Mouse (Mus musculus): ENCODE measurements around the gene Prm1.
A peak's percentile ranks its signal among the peaks of the same experiment; 100 is the strongest.

Prm1 gene

DNA sequence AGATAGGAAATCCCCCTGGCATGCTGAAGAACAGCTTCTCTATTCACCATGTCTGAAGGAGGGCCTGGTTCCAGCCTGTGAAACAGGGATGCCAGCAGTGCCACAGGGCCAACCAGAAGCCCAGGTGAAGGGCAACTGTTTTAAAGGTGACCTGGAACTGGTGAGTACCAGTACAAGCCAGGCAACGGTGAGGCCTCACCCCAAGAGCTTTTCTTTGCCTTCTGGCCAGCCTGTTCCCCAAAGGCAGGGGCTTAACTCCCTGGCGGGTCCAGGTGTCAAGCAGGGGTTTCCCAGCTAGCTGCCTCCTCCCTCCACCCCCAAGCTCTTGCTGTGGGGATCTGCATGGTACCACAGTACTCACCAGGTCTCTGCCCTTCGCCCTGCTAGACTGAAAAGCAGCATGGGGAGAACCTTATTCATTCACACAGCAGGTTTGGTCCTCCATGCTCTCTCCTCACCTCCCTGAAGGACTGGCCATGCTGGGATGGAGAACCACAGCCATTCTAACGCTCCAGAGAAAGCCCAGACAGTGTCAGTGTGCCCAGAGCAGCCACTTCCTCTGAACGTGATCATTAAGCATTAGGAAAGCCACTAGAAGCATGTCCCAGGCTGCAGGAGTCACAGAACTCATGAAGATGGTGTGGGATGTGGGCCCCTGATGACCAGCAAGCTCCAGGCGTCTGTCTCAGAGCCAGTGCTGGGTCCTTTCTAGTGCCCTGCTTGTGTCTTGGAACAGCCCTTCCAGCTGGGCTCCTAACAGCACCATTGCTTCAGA is 23.1 kb downstream of the Prm1 start:
- DNase-seq (ENCODE audit: low spot score): no peak

DNA sequence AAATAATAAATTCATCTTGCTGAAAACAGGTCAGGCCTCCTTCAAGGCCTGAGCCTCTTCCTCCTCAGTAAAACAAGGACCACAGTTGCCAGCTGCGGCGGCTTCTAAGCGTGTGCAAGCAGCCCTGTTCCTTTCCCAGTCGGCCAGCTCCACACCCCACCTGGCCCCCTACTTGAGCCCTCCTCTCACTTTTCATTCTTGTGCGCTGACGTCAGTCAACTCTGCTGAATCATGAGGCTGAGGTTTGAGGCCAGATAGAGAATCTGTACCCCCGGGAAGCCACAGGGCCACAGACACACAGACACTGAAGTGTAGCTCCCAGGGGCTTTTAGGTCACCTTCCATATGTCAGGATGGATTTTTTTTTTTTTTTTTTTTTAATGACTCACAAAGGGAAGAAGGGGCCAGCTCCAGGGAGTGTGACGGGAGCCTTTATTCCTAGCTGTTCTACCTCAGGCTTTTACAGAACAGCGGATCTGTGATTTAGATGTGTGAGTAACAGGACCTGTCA is 23.7 kb downstream of the Prm1 start:
- no peak for DNase-seq (ENCODE audit: low spot score)

DNA sequence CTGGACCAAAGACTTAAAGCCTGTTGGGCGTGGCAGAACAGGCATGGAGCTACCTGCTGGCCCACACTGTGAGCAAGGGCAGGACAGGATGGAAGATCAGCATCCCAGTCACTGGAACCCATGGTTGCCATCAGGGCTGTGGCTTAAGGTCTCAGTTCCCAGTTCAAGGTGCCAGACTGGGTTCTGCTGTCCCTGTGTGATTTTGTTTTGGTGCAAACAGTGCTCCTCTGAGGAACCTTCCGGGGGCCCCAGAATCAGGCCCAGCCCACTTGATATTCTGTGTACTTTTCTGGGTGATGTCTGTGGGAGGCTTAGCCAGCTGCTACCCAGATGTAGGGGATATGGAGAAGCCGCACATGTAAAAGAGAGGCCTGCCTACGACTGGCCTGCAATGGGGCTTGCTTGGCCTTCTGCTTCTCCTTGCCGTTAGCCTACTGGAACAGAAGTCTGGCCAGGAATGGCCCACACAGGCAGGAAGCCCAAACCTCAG is 25.0 kb downstream of the Prm1 start:
- DNase-seq (ENCODE audit: low spot score): no peak

DNA sequence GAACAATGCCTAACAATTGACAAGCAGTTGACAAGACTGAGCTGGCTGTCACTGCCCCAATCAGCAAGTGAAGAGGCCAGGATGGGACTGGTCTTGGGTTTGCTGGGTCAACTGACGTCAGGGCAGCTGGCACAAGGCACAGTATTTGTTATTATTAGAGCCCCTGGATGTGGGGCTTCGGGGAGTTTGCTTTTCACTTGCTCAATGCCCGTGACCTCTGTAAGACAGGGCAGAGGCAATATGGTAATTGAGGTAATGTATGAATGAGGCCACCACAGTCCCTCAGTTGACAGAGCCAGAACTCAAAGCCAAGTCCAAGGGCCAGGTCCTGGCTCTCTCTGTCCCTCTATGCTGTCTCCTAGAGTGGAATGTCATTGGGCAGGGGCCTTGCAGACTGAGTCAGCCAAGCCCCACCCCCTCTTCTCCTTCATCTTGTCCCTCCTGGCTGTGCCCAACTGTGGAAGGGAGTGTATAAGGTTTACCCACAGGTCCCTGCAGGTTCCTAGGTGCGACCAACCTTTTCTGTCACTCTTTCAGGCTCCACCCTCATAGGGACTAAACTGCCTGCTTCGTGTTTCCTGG is 28.0 kb downstream of the Prm1 start:
- DNase-seq (ENCODE audit: low spot score): no peak

DNA sequence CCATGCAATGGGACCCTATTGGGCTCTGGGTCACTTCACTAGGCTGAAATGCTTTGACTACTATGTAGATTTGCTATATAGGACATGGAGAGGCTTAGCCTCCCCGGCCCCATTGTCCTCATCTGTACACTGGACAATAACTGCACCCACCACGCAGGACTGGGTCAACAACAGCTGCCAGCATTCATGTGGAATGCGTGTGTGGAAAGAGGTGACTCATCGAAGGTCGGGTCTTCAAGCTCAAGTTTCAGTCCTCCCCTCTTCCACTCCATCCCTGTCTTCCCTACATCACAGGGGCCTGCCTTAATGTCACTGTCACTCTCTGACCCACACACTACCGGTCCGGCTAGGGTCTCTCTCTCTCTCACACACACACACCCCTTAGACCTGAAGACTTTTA is 29.3 kb downstream of the Prm1 start:
- DNase-seq (ENCODE audit: low spot score): no peak

DNA sequence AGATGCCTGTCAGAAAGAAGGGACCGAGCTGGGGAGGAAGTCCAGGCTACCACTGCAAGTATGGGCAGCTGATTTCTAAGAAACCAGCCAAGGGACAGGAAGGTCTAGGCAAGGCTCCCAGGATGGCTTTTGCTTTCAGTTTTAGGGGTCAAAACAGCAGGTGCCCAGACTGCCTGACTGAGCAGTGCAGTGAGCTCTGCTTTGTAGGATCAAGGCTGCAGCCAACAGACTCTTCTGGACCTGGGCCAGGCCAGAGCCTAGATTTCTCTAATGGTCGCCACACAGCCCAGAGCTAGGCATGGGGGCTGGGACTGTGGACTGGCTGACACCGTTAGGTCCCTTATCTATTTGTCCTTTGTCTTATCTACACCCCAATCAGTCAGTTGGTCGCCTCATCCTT is 30.9 kb downstream of the Prm1 start:
- DNase-seq (ENCODE audit: low spot score): no peak

DNA sequence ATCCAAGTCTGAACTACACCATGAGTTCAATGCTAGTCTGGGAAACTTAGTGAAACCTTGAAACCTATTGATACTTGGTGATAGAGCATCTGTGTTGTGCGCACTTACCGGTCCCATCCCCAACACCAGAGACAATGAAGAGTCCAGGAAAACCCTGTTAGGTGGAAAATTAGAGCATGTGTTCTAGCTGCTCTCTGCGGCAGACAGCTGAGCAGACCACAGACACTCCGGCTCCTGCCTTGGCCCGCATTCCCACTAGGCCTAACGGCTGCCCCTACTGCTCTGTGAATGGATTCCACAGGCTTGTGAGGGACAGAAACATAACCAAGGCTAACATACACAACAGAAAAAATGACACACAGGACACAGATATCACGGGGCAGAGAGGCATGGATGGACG is 32.1 kb downstream of the Prm1 start:
- DNase-seq (ENCODE audit: low spot score): no peak

DNA sequence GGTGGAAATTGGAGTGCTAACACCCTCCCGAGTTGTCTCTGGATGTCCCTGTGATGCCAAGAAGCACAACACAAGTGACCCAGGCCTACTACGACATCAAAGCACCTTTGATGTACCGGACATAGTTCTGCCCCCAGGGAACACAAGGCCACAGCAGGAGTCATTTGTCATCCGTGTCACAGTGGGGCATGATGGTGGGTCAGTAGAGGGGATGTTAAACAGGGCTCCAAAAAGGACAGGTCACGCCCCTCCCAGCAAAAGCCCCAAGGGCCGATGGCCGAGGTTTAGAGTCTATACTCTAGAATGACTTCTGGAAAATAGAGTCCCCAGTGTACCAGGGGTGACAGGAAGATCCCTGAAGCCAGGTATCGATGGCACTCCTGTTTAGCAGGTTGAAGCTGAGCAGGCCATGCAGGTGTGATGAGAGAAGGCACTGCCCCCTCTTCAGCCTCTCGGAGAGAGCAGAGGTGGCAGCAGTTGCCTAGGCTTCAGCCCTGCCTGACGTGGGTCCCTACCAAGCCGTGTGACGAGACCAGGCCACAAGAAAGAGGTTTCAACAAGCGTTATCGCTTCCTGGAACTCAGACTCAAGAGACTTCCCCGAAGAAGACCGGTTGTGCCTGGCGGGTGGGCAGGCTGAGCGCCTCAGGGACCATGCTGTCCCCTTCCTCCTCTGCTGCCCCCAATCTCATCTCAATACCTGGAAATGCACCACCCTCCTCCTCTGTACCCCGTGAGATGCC is 33.7 kb downstream of the Prm1 start:
- DNase-seq (ENCODE audit: low spot score): no peak

DNA sequence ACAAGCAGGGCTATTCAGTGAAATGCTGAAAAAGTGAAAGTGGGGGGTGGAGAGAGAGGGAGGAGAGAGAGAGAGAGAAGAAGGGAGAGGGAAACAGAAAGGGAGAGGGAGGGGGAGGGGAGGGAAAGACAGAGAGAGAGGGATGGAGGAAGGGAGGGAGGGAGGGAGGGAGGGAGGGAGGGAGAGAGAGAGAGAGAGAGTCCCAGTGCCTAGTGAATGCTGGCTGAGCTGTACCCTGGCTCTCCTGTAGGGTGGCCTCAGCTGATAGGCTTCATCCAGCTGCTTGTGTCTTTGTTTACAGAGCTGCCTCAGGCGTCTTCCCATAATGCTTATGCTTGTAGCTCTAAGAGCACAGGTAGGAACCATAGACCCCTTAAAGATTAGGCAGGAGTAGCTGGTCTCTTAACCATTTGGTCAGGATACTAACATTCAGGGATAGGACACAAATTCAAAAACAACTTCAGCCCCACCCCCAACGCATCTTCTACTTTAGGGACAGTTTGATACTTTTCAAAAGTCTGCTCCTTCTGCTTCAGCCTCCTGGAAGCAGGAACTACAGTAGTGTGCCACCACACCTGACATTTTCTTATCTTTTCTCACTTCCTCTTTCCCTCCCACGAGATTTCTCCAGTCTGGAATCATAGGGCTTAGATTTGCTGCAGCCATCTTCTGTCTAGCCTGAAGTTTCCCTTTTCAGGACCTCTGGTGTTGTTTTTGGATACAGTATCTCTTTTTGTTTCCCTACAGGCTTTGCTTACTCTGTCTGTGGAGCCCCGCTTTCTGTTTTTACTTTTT is 34.9 kb downstream of the Prm1 start:
- no peak for DNase-seq (ENCODE audit: low spot score)

DNA sequence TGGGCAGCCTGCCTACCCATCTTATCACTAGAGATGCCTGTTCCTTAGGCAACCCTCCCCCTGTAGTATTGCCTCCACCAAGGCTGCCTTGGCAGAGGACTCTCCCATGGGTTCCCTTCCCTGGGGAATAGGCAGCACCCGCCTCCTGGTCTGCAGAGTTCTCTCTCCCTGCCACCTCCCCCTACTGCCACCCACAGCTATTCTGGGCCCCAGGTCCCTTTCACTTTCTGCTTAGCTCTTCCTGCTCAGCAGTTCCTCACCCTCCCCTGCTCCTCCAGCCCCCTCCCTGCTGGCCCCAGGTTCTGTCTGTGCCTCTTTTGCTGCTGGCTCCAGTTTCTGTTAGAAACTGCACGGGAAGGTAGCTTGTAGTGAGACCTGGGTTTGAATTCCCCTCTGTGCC is 36.0 kb downstream of the Prm1 start:
- no peak for DNase-seq (ENCODE audit: low spot score)

DNA sequence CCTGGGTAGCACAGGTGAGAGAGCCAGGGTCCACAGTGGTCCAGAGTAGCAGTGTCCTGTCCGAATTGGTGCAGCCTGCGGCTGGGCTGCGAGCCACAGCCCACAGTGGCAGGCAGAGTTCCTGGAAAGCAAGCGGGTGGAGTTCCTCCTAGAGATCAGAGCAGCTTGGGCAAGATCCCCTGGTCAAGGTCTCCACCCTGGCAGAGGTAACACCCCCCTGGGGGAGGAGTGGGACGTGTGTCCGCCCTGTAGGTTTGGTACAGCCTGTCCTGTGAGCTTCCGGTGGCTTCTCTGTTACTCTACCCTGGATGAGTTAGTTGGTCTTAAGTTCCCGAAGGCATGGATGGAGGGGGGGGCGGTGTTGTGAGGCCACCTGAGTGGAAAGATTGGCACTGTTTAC is 36.8 kb downstream of the Prm1 start:
- DNase-seq (ENCODE audit: low spot score): no peak

DNA sequence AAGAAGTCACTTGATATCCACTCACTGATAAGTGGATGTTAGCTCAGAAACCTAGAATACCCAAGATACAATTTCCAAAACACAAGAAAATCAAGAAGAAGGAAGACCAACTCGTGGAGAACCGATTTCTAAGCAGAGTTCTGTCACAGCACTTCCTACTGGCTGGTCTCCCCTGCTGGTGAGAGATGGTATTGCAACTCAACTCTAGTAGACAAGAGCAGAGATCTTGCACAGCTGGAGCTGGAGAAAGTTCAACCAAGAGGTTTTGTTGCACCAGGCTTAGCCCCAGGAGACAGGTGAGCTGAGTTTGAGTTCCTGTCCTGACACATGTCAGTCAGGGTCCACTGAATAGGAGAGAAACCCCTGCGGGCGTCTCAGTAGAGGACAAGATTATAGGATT is 38.5 kb downstream of the Prm1 start:
- DNase-seq (ENCODE audit: low spot score): peak; percentile 42

DNA sequence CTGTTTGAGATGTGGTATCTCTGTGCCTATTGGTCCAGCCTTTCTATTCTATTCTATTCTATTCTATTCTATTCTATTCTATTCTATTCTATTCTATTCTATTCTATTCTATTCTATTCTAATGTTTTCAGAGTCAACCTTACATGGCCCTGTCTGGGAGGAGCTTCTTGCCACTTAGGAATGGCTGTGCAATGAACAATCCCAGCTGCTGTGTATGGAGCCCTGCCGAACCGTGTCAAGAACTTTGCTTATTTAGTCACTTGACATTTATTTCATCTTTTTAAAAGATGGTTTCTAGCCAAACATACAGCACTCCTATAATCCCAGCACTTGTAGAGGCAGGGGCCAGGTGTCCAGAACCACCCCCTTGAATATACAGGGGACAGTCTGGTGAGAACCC is 41.3 kb downstream of the Prm1 start:
- DNase-seq (ENCODE audit: low spot score): no peak

DNA sequence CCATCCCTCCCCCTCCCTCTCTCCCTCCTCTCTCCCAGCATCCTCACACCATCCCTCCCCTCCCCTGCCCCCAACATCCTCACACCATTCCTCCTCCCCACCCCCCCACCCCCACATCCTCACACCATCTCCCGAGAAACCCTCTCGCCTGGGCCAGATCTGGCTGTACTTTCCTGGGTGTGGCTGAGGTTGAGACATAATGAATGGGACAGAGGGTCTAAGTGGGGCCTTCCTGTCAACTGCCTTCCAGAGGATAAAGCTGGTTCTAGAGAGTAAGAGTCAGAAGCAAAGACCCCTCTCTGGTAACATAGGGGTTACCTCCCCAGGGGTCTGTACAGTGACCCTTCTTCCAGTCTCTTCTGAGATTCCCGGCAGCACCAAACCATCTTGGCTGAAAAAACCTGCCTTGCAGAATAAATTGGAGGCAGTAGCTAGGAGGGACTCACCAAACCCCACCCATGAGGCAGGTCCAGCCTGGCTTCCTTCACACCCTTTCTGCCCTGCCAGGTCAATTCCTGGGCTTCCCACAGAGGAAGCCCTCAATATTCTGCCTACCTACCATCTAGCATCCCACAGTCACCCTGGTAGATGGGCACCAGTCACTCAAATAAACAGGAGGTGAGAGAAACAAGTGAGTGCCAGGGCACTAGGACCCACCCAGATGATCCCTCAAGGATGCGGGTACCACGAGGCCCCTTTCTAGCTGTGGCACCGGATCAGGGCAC is 41.9 kb downstream of the Prm1 start:
- DNase-seq (ENCODE audit: low spot score): no peak

DNA sequence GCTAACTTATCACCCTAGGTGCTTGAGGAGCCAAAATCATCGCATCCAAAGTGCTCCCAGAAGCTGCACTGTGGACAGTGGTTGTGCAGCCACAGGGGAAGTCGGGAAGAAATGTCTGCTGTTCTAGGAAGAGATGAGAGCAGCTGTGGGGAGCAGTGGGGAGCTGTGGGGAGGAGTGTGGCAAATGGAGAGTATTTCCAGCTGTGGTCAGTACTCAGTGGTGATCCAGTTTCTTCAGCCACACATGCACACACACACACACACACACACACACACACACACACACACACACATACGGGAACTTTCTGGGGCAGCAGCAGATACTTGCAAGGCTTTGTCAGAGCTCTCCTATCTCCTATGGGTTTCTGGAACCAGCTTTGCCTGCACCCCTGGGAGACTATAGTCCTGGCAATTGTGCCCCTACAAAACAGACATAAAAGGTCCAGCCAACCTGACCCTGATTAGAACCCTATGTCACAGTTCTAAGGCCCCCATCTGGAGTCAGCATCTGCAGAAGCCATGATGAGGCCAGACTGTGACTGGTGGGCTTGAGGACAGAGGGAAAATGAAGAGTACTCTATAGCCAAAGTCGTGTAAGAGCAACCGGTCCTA is 43.0 kb downstream of the Prm1 start:
- no peak for DNase-seq (ENCODE audit: low spot score)

DNA sequence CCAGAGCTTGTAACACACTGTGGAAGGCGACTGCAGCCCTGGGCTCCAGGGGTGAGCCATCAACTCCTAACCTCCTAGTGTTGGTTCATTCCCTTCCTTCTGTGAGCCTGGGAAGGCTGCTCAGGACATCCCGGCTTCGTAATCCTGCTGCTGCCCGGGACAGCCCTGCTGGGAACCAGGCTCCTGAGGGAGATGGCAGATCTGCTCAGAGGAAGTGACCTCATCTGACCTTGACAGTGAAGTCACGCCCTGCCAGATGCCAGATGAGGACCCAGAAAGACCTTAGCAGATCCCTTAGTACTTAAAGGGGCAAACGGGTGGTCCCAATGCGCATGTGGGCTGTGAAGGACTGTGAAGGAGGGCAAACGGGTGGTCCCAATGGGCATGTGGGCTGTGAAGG is 44.5 kb downstream of the Prm1 start:
- DNase-seq (ENCODE audit: low spot score): no peak

DNA sequence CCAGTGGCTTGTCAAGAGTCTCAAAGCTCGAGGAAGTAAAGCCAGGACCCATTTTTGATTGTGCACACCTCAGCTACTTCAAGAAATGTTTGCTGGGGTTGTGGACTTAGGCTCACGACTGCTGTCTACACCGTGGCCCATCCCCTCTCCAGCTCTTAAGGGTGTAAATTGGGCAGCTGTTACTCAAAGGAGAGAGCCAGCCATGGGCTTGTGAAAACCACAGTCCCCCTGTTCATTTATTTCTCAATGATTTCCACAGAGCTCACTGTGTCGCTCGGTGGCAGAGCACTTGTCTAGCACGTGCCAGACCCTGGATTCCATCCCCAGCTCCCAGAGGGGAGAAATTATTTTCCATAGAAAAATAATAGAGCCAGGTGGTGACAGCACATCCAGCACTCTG is 49.5 kb downstream of the Prm1 start:
- DNase-seq (ENCODE audit: low spot score): no peak

DNA sequence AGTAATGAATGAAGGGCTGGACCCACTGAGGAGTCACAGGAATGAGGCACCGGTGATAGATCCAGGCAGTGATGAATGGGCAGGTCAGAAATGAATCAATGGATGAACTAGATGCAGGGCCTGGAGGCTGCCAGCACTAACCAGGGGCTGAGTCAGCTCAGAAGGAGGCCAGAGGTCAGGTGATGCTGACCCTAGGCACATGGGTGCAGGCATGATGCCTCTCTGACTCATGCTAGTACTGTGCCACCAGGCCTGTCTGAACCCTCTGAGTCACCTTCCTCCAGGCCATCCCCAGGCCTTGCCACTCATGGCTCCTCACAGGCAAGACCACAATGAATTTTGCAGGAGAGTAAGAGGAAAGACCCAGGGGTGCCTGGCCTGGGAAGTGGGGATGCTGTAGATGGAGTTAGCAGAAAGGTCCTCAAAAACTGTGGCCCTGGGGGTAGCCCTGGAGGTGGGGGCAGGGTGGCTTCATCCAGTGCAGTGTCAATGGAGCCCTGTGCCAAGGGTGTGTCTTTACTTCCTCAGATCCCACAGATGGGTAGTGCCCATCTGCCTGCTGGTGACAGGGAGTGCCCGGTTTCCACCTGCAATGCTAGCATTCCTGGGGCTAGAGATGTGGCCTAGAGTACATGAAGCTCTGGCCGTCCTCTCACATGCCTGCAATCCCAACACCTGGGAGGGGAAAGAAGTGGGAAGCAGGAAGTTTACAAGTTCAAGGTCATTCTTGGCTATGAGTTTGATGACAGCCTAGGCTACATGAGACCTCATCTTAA is 50.9 kb downstream of the Prm1 start:
- no peak for DNase-seq (ENCODE audit: low spot score)

DNA sequence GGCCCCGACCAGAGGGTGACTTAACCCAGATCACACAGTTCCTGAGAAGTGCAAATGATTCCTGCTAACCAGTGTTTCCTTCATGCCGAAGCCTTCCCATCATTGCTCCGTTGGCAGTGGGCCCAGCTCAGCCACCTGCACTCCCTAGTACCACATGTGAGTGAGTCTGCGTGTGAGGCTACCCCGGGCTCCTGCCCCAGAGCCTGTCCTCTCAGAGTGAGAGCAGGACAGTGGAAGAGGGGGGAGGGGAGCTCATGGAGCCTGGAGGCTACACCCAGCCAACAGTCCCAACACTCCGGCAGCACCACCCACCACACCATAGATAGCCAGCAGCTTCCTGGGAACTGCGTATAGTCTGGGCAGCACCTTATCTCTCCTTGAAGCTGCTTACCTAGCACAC is 55.8 kb downstream of the Prm1 start:
- no peak for DNase-seq (ENCODE audit: low spot score)

DNA sequence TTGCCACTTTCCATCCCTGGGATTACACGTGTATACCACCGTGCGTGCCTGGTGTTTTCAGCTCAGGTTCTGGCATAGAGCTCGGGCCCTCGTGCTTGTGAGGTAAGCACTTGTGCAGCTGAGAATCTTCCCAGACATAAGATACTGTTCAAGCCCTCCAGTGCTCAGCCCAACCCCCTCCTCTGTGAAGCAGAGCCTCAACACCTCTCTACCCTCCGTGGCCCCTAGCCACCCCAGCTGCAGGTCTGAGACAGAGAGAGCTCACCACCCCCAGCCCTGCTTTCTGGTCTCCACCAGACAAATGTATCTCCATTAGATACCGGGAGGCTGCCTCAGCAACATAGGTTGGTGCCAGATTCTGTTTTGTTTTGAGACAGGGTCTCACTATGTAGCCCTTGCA is 56.4 kb downstream of the Prm1 start:
- DNase-seq (ENCODE audit: low spot score): no peak
